Mouse (Mus musculus): ENCODE measurements around the gene Fxyd4. TPM values are rescaled to one million over a fixed set of nuclear protein-coding genes. Genes with fewer than 3 reads are reported as not detected.
A peak's percentile ranks its signal among the peaks of the same experiment; 100 is the strongest.

The Fxyd4 gene
- polyA plus RNA-seq, 1 experiment from 2014 or later = 0.28 TPM

- no peak for DNase-seq (ENCODE audit: low read depth, low spot score)
- ChIA-PET CTCF (interaction anchor here (1.6 kb wide), 1 partner anchor 15 kb away, joined by 3 read pairs; no protein-coding TSS in a partner anchor), POLR2A (no interaction called here)
- TF ChIP-seq CTCF (IDR thresholded peaks at IDR 0.05) = no peak
- no peak for ATAC-seq
- no peaks in the 10 kb centered on the region for H3K27me3 ChIP-seq
- in situ Hi-C loops (cut with MboI; ENCODE audit: low pct_unique_long_range_greater_than_20kb) = no loop called here
Observed at GRCm38 (mm10) chr6:117935681-117936612, 1.5 kb downstream of the Fxyd4 start.

- DNase-seq (ENCODE audit: low read depth, low spot score) = no peak
- H3K27me3 ChIP-seq = no peaks in the 10 kb centered on the region
- ChIA-PET CTCF (interaction anchor here (1.6 kb wide), 1 partner anchor 14 kb away, joined by 3 read pairs; no protein-coding TSS in a partner anchor), POLR2A (no interaction called here)
- in situ Hi-C loops (cut with MboI; ENCODE audit: low pct_unique_long_range_greater_than_20kb) = no loop called here
- no peak for ATAC-seq
- no peak for TF ChIP-seq CTCF (IDR thresholded peaks at IDR 0.05)
Observed at GRCm38 (mm10) chr6:117934301-117934700, 3.2 kb downstream of the Fxyd4 start.

GRCm38 (mm10) chr6:117932325-117933051 lies 5.0 kb downstream of the Fxyd4 start:
- ChIA-PET POLR2A (no interaction called here), CTCF (interaction anchor here (1.9 kb wide), 1 partner anchor 11 kb away, joined by 10 read pairs; no protein-coding TSS in a partner anchor)
- H3K27me3 ChIP-seq = no peaks in the 10 kb centered on the region
- in situ Hi-C loops (cut with MboI; ENCODE audit: low pct_unique_long_range_greater_than_20kb) = no loop called here
- DNase-seq (ENCODE audit: low read depth, low spot score) = no peak
- no peak for ATAC-seq
- peak; percentile 62 for TF ChIP-seq CTCF (IDR thresholded peaks at IDR 0.05)

DNA sequence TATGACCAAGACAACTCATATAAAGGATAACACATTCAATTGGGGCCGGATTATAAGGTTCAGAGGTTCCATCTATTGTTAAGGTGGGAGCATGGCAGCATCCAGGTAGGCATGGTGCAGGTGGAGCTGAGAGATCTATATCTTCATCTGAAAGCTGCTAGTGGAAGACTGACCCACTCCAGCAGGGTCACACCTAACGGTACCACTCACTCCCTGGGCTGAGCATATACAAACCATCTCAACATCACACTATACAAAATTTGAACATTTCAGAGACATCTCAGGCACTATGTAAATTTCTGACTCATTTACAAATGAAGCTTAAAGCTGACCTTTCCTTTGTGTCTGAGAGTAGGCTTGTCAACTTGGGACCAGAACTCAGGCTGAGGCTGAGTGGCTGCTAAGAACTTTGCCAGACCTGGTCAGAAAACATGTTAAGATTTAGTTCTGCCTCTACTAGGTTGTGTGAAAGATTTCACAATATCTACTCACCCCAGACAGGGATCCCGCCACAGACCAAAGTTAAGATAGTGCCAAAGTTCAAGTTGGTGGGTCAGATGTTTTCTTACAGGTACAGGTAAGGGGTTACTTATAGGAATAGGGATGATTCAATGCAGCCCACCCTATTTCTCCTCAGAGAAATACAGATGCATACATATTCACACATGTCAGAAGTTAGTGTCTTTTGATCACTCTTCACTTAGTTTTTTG lies 7.4 kb downstream of the Fxyd4 start:
- ChIA-PET CTCF (interaction anchor here (2.0 kb wide), 1 partner anchor 11 kb away, joined by 6 read pairs; no protein-coding TSS in a partner anchor), POLR2A (interaction anchor here (0.7 kb wide), 1 partner anchor 10 kb away, joined by 3 read pairs; no protein-coding TSS in a partner anchor)
- in situ Hi-C loops (cut with MboI; ENCODE audit: low pct_unique_long_range_greater_than_20kb) = no loop called here
- no peak for TF ChIP-seq CTCF (IDR thresholded peaks at IDR 0.05)
- no peaks in the 10 kb centered on the region for H3K27me3 ChIP-seq
- DNase-seq (ENCODE audit: low read depth, low spot score) (no peak), ATAC-seq (no peak)

DNA sequence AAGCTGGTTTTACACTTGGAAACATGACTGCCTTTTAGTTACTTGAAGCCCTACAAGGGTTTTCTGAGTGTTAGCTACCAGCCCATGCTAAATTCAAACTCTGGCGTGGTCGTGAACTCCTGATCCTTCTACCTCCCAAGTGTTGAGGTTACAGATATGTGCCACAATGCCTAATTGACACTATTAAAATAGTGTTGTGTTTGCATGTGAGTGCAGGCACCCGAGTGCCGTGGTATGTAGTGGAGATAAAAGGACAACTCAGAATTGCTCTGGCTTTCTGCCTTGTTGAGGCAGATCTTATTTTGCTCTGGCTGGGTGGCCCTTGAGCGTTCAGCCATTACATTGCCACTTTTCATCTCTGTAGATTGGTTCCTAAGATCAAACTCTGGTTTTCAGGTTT lies 8.7 kb downstream of the Fxyd4 start:
- ChIA-PET POLR2A (no interaction called here), CTCF (no interaction called here)
- ATAC-seq = no peak
- DNase-seq (ENCODE audit: low read depth, low spot score) = no peak
- in situ Hi-C loops (cut with MboI; ENCODE audit: low pct_unique_long_range_greater_than_20kb) = no loop called here
- no peaks in the 10 kb centered on the region for H3K27me3 ChIP-seq
- TF ChIP-seq CTCF (IDR thresholded peaks at IDR 0.05) = no peak

DNA sequence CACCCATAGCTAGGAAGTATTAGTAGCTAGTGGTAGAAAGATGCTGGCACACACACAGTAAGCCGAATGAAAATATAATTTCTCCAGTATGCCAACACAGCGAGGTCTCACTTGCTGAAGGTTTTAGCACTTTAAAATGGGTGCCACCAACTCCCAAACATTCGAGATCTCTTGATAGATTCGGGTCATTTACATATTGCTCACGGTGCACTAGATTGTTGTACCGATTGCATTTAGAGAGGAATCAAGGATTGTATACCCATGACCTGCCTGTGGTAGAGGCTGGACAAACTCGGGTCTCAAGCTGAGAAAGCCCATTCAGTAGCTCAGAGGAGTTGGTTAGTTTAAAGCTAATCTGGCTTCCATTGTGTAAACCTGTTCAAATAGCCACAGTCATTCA lies 9.5 kb downstream of the Fxyd4 start:
- in situ Hi-C loops (cut with MboI; ENCODE audit: low pct_unique_long_range_greater_than_20kb) = no loop called here
- ChIA-PET CTCF (no interaction called here), POLR2A (no interaction called here)
- no peaks in the 10 kb centered on the region for H3K27me3 ChIP-seq
- no peak for ATAC-seq
- no peak for TF ChIP-seq CTCF (IDR thresholded peaks at IDR 0.05)
- no peak for DNase-seq (ENCODE audit: low read depth, low spot score)

- H3K27me3 ChIP-seq = no peaks in the 10 kb centered on the region
- DNase-seq (ENCODE audit: low read depth, low spot score) (no peak), ATAC-seq (no peak)
- CTCF ChIA-PET = no interaction called here
- in situ Hi-C loops (cut with MboI; ENCODE audit: low pct_unique_long_range_greater_than_20kb) = no loop called here
- POLR2A ChIA-PET = interaction anchor here (0.6 to 0.7 kb wide), 2 partner anchors 15 to 70 kb away, joined by 3 to 10 read pairs; no protein-coding TSS in a partner anchor
- no peak for TF ChIP-seq CTCF (IDR thresholded peaks at IDR 0.05)
Observed at GRCm38 (mm10) chr6:117926871-117927491, 10.5 kb downstream of the Fxyd4 start.

DNA sequence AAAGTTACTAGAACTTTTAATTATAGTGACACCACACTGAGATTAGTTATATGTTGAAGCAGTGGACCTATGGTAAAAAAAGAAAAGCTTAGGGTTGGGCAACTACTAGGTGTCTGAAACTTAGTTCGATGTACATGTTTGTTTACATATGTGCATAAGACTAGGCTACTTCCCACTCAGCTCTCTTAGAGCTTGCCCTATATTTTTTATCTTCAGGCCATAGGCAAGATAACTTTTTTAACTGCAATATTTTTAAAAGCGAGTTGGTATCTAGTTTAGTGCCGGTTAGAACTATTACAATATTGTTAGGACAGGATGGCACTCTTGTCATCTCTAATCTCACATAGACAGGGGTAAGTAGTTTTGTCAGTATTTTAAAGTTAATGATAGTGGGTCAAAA lies 15.5 kb downstream of the Fxyd4 start:
- H3K27me3 ChIP-seq = no peaks in the 10 kb centered on the region
- DNase-seq (ENCODE audit: low read depth, low spot score) = no peak
- CTCF ChIA-PET = interaction anchor here (0.9 to 3.2 kb wide), 6 partner anchors 11 to 80 kb away, joined by 3 to 14 read pairs (median 8); no protein-coding TSS in a partner anchor
- ATAC-seq = no peak
- in situ Hi-C loops (cut with MboI; ENCODE audit: low pct_unique_long_range_greater_than_20kb) = no loop called here
- no peak for TF ChIP-seq CTCF (IDR thresholded peaks at IDR 0.05)
- POLR2A ChIA-PET = interaction anchor here (0.7 kb wide), 1 partner anchor 207 kb away, joined by 3 read pairs; no protein-coding TSS in a partner anchor

DNA sequence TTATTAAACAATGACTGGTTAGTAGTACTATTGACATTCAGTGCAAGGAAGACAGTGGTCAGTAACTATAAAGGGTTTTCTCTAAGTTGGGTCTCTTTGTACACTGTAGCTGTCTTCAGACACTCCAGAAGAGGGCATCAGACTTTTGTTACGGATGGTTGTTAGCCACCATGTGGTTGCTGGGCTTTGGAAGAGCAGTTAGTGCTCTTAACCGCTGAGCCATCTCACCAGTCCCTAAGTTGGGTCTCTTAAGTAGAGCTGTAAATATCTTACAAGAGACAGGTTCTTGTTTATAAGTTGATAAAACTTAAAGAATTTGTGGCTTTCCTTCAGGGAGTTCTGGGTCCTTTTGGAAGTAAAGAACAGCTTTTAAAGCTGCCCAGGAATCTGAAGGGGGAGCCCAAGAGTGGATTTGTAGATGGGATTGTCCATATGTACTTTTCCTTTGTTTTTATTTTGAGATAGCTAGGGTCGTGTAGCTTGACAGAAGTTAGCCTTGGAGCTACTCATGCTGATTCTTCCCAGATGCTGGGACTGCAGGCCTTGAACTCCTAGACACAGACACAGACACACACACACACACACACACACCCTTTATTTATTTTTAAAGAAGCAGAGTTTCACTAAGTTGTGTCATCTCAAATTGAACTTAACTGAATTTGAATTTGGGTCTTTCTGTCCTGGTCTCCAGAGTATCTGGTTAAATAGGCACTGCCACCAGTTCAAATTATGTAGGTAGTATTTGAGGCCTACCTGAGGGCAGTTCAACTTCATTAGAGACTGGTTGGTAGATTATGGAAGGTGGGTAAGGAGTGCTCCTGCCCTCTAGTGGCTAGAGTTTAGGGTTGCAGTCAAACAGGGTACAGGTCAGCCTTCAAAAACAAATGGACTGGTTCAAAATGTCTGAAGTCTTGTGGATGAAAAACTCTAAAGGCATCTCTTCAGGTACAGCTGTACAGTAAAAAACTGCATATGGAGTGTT lies 16.5 kb downstream of the Fxyd4 start:
- DNase-seq (ENCODE audit: low read depth, low spot score) (no peak), ATAC-seq (no peak)
- in situ Hi-C loops (cut with MboI; ENCODE audit: low pct_unique_long_range_greater_than_20kb) = no loop called here
- ChIA-PET CTCF (interaction anchor here (0.9 to 3.2 kb wide), 11 partner anchors 12 to 79 kb away, joined by 3 to 14 read pairs (median 6); no protein-coding TSS in a partner anchor), POLR2A (interaction anchor here (0.7 kb wide), 1 partner anchor 9 kb away, joined by 6 read pairs; no protein-coding TSS in a partner anchor)
- no peaks in the 10 kb centered on the region for H3K27me3 ChIP-seq
- peak; percentile 86 for TF ChIP-seq CTCF (IDR thresholded peaks at IDR 0.05)

All from Patski (cell line).